Mouse (Mus musculus) right cerebral cortex, adult 2 months (tissue): Measurements from ENCODE around the gene Rhd.
"Not testable (repeated sequence)": the region's sequence is repeated elsewhere in the genome, so short reads cannot be mapped to it uniquely, and the experiment has no call there.

Source experiments
- DNase-seq, 2 experiments: peaks; one replicate each; pipeline ENCODE4 v3.0.0; 2021 to 2022; ENCODE audit warnings: low spot score in 2 of 2

The Rhd gene

GRCm38 (mm10) chr4:134911406-134911805, 47.1 kb downstream of the Rhd start:
- not testable (repeated sequence) for DNase-seq

GRCm38 (mm10) chr4:134913413-134913812, 49.1 kb downstream of the Rhd start:
- peak; percentile 51 to 74 for DNase-seq

DNA sequence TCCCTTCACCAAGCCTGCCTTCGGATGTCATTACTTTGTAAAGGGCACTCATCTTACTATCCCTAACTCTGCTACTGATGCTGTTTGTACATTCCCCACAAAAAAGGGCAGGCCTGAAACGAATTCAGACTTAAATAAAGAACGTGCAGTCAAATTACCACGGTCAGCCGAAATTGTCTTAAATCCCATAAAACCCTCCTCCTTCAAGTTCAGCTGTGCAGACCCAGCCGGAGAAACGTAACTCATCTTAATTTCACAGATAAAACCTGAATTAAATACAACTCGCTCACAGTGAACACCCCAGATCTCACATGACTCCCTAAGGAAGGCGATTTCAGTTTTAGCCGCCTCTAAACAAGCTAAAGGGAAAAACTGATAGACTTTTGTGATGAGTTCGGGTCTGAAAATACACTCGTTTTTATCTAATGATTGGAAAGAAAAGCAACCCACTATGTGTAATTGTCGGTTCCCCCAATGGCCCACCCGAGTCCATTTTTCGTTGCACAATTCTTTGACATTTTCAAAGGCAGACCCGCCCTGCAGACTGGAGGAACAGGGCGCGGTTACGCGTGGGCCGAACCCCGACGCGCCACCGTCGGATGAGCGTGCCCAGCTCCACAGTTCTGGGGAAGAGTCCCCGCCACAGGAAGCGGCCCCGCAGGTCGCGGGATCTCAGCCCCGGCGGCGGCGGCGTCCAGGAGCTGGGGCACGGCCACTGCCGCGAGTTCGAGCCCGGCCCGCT, 50.0 kb downstream of the Rhd start:
- DNase-seq, result no peak

DNA sequence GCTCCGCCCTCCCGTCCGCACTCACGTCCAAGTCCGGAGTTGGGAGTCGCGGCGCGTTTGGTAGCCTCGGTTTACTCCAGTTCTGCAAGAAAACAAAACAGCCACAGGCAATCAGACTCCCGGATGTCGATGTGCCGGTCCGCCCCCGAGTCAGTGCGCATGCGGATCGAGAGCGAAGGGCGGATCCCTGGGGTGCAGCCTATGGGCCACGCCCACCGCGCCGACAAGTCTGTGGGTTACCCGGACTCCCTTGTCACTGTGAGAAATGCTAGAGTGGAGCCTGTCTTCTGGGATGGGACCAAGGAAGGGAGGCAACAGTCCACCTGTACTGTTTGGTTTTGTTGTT, 50.5 kb downstream of the Rhd start, which contains the start of gene Tmem50a:
Gene Tmem50a, minus strand, starts transcription at position 161 of the 346 bp plus-strand sequence.
- peak; percentile 89 to 91 for DNase-seq

- no peak for DNase-seq
These were observed 51.1 kb downstream of the Rhd start for GRCm38 (mm10) chr4:134915223-134916050.

- no peak for DNase-seq
These were observed 52.9 kb downstream of the Rhd start for GRCm38 (mm10) chr4:134917194-134917593.

DNA sequence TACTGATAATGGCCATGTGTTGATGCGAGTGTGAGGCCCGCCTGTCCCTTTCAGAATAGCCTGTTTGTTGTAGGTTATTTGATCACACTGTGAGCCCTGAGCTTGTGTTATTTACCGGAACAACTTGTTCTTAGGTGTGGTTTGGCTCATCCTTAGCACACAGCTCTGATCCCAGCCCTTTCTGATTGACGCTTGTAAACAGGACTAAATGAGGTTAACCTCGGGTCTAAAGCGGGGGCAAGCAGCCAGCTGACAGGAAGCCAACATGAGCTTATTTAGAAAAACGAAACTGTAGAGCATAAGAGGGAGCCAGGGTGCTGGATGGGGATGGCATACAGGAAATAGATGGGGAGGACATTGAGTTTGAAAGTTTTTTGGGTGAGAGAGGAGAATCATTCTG, 54.0 kb downstream of the Rhd start:
- no peak for DNase-seq

- DNase-seq, result no peak
These were observed 55.6 kb downstream of the Rhd start for GRCm38 (mm10) chr4:134919733-134920540.

DNA sequence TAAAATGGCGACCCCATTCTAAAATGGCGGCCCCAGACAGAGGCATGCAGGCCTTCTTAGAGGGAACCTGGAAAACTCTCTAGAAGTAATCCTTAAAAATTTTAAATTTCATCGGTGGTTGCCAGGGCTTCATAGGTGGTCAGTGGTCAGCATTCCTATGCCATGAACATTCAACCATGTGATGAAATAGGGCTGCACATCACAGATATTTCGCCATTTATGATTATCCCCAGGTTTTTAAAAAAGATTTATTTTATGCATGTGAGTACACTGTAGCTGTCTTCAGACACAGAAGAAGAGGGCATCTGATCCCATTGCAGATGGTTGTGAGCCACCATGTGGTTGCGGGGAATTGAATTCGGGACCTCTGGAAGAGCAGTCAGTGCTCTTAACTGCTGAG, 56.3 kb downstream of the Rhd start:
- no peak for DNase-seq

DNA sequence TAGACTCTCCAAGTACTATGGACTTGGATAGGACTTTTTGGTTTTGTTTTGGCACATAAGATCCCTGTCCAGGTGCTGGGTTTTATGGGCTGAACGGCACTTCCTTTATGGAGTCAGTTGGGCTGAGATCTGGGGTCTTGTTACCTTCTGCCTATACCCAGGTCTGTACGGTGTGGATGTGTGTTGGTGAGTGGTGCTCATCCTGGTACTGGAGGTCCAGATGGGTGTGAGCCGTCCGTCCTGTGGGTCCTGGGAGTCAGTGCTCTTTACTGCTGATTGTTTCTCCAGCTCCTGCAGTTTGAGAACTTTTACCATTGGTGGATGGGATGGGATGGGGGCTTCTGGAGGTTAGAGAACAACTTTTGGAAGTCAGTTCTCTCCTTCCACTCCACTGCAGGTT, 57.4 kb downstream of the Rhd start:
- DNase-seq, result no peak

DNA sequence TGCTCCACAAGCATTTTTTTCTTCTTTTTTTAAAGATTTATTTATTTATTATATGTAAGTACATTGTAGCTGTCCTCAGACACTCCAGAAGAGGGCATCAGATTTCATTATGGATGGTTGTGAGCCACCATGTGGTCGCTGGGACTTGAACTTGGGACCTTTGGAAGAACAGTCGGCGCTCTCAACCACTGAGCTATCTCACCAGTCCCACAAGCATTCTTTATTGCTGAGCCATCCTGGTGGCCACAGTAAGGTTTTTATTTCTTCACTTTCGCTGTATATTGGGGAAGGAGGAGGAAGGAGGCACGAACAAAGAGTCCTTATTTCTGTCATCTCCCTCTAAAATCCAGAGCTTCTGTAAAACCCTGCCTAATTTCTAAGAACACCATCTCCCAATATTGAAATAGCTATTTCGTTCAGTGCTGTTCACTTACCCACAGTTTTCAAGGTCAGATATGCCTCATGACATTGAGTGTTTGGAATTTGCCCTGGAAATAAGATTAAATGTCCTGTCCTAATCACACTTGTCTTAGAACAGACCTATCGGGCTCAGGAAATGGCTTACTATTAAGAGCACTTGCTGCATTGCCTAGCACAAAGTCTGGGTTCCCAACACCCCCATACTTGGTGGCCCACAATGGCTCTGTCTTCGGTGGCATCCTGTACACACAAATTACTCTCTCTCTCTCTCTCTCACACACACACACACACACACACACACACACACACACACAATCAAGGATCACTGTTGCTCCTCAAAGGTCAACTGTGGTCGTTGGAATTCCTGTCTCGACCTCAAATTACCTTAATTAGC, 58.0 kb downstream of the Rhd start:
- DNase-seq, result no peak

DNA sequence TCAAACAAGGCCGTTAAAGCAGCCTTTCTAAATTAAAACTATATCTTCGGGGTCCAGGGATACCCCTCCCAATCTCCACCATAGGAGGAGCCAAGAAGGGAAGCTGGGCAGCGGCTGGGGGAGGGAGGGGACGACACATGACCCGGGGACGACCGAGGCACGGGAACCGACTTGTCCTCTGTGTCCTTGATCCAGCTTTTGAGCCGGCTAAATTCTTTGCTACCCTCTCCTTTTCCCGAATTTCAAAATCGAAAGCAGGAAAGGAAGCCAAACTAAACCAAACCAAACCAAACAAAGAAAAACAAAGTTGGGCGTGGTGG, 58.5 kb downstream of the Rhd start:
- DNase-seq, result no peak

GRCm38 (mm10) chr4:134923258-134924018, 59.1 kb downstream of the Rhd start, which contains the start of gene Rsrp1:
Rsrp1 (plus strand) TSS chr4:134923592.
- DNase-seq, result peak; percentile 97 to 98

DNA sequence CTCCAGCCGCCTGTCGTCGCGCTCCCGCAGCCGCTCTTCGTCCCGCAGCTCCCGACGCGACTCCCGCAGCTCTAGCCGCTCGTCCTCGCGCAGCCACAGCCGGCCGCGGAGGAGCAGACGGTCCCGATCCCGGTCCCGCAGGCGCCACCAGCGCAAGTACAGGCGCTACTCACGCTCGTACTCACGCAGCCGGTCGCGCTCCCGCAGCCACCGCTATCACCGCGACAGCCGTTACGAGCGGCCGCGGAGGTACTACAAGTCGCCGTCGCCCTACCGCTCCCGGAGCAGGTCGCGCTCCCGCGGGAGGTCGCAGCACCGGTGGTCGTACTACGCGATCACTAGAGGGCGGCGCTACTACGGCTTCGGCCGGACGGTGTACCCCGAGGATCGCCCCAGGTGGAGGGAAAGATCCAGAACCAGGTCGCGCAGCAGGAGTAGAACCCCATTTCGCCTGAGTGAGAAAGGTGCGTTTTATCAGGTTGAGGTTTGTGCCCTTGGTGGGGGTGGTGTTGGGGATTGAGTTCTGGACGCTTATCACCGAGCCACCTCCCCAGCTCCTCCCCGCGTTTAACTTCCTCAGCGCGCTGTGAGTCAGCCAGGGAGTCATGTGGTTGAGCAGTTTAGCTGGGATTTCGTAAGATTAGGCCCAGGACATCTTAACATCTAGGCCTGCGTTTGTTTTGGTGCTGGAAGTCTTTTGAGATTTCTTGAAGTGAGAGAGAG, 59.8 kb downstream of the Rhd start:
- DNase-seq, result peak; percentile 45 to 52

DNA sequence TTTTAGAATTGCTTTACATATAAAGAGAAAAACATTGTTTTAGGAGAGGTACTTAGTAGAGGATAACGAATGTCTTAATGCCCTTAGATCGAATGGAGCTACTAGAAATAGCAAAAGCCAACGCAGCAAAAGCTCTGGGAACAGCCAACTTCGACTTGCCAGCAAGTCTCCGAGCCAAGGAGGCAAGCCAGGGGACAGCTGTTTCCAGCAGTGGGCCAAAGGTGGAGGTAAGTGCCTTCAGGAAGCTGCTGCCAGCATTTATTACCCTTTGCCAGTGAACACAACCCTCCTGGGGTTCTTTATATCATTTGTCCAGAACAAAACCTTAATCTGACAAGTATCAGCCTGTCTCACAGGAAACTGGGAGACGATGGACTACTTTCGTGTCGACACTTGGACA, 60.9 kb downstream of the Rhd start:
- DNase-seq, result no peak

DNA sequence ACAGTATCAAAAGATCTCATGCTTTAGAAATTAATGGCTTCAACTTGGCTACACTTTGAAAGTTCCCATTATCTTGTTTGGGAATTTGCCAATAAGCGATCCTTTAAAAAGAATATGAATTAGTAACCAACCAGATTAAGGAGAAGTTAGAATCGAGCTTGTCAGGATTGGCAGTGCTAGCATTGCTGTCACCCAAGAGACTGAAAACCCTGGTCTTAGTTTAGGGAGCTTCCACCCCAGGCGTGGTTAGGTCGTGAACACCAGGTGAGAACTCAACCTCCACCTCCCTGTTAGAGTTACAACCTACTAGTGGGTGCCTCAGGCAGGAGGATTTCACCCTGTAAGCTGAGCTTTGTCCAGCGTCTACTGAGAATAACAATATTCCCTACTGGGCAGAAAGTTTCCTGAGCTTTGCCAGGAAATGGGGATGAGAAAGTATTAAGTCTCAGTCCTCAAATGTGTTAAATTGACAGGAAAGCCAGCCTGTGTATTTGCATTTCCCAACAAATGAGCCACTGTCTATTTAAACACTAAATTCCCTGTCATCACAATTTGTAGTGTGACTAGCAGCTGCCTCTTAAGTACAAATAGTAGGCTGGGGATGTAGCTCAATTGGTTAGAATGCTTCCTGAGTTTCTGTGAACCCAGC, 63.6 kb downstream of the Rhd start:
- no peak for DNase-seq

DNA sequence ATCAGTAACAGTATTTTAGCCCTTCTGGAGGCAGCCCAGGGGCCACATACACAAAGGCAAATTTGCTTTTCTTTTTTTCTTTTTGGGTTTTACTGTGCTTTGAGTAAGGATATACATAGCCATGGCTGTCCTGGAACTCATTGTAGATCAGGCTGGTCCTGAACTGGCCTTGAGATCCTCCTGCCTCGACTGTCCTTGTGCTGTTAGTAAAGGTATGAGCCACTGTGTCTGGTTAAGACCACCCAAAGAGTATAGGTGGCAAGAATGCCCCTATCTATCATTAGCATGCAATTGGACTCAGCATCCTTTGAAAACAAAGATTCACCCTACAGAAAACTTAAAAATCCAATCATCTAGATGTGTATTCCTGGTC, 64.1 kb downstream of the Rhd start:
- DNase-seq, result no peak

- no peak for DNase-seq
These were observed 65.2 kb downstream of the Rhd start for GRCm38 (mm10) chr4:134929536-134929935.

DNA sequence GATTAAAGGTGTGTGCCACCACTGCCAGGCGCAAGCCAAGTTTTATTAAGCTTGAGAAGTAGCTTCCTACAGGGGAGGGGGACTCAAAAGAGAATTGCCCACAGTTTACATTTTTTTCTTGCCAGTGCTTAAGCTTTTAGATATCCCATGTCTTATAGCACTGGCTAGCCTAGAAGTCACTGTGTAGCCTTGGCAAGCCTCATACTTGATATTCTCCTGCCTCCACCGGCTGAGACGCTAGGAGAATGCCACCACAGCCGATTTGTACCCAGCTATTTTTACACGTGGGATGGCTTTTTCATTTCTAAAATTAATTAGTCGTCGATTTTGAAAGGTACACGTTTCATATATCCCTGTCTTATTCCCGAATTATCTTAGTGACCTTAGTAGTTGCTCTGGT, 65.9 kb downstream of the Rhd start:
- no peak for DNase-seq
